Mouse (Mus musculus): ENCODE data around the gene Nf2.

The Nf2 gene

GRCm38 (mm10) chr11:4745969-4746368 lies 103.4 kb downstream of the Nf2 start:
- no peak for DNase-seq (ENCODE audit: low spot score)

DNA sequence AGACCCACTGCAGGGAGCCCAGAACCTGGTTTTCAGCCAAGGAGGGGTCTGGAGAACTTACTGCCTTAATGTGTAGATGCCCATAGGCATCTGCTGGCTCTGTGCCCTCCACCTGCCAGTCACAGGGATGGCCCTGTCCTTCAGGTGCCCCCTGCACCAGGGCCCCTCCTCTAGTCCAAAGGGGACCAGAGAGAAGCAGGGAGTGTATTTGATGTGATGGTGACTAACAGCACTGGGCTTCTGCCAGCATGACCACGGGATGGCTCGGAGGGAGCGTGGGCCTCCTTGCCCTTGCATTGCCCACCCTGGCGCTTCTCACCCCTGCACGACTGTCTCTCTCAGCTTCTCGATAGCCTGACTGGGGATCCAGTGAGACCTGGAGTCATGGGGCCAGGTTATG lies 104.6 kb downstream of the Nf2 start:
- no peak for DNase-seq (ENCODE audit: low spot score)

DNA sequence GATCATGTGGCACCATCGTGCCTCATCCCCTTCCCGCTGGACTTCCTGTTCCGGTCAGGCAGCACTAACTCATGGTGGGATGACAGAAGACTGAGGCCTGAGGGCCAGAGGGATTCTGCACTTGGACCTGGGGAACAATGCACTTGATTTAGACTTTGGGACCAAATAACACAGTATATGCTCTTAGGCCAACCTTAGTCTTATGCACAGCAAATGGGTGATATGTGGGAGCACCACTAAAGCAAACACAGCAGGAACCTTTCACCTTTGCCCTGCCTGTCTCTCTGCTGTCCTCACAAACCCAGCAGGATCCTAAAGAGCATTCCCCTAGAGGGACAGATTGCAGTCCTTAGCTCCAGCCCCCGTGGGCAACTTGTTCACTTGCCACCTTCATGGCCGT lies 108.6 kb downstream of the Nf2 start:
- DNase-seq (ENCODE audit: low spot score) = no peak

DNA sequence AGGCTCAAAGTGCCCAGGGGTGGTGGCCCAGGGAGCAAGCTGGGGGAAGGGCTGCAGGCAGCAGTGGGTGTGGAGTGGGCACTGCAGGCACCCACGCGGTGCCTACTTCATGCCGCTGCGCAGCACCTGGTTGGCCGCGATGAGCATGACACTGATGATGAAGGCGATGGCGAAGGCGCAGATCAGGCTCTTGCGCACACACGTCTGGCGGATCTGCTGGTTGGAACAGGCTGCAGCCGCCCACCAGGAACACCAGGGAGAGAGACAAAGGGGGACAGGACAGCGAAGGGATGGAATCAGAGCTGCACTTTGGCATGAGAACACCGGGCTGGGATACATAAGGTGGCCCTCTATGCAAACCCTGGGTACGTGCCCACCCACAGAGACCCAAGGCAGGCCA lies 110.6 kb downstream of the Nf2 start:
- no peak for DNase-seq (ENCODE audit: low spot score)

DNA sequence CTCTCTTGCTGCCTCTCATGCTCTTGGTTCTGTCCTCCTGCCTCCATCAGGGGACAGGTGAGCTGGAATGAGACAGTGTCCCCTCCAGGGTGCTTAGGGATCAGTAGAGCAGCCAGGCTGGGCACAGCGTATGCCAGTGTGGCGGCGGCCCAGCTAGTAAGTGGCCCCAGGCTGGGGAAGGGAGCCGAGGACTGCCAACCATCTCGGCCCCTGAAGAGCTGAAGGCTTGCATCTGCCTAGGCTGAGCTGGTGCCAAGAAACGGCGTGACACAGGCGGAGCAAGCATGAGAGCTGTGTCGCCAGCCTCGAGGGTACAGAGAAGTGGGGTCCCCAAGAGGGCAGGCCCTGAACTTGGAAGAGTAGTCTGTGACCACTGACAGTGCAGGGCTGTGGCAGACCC lies 111.7 kb downstream of the Nf2 start:
- no peak for DNase-seq (ENCODE audit: low spot score)

DNA sequence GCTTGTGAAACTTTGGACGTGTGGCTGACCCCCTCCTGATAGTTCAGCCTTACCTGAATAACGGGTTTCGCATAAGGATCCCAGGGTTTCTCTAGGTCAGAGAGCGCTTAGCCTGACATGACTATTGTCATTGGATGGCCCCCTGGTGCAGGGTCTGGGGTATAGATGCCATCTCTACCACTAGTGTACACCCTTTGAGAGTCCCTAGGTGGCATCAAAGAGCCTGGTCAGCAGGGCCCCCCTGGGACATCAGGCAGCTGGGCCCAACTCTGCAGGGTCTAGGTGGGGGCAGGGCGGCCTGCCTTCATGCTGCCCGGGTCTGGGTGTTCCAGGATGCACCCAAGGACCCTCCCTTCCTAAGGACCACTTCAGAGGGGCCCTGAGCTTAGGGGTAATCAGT lies 113.0 kb downstream of the Nf2 start:
- no peak for DNase-seq (ENCODE audit: low spot score)

DNA sequence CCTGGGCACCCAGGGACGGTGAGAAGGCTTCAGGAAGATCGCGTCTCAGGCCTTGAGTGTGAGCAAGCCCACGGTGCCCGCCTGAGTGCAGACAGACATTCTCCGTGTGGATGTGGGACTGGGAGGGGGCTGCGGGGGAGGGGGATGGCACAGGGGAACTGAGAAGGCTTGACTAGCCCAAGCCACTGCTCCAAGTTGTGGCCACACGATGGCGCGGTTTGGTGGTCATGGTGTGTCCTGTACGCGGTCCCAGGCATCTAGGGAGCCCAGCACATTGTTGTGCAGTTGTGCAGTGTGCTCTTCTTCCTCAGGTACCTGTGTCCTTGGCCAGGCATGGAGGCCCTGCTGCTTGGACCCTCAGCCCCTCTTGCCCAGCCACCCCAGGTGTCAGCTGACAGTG lies 115.2 kb downstream of the Nf2 start:
- DNase-seq (ENCODE audit: low spot score) = no peak

DNA sequence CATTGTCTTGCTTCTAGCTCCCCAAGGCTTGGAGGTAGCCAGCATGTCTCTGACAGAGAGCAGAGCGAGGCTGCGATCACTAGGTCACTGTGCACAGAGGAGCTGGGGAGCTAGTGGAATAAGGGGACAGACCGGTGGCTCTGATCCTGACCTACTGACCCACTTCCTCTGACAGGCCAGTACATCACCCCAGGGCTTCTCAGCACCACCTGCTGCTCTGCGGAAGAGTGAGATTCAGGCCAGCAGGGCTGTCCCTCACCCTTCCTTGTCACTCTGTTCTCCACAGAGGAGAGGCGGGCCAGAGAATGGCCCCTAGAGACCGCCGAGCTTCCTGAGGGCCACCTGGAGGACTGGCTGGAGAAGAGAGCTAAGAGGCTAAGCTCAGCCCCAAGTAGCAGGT lies 117.6 kb downstream of the Nf2 start:
- no peak for DNase-seq (ENCODE audit: low spot score)

DNA sequence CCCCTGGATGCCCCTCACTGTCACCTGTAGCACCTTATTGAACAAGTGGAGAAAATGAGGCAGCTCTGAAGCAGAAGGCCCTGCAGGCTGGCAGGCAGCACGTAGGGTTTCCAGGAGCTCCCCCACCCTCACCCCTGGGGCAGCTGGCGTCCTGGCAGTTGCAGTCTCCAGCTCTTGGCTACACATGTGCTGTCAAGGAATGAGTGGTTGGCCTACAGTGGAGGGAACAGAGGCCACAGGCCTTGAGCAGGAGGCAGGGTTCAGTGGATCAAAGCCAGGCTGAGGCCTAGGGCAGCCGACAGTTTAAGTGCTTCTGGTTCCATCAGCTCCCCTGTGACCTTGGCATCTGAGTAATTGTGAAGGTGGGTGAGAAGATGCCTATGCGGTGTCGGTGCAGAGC lies 118.4 kb downstream of the Nf2 start:
- DNase-seq (ENCODE audit: low spot score) = no peak

DNA sequence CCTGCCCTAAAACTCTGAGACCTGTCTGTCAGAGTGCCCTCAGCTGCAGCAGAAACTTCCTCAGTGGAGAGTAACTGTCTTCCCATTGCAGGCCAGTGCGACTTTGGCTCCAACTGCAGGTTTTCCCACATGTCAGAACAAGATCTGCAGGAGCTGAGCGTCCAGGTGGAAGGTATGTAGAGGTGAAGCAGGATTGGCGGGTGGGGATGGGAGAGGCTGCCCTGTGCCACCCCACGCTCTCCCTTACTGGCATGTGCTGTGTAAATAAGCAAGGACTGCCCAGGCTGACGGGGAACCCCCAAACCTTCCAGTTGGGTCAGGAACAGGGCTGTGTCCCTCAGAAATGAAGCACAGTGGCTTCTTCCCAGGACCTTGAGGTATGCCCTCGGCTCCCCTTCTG lies 119.2 kb downstream of the Nf2 start:
- no peak for DNase-seq (ENCODE audit: low spot score)

GRCm38 (mm10) chr11:4729603-4730002 lies 119.7 kb downstream of the Nf2 start:
- no peak for DNase-seq (ENCODE audit: low spot score)

DNA sequence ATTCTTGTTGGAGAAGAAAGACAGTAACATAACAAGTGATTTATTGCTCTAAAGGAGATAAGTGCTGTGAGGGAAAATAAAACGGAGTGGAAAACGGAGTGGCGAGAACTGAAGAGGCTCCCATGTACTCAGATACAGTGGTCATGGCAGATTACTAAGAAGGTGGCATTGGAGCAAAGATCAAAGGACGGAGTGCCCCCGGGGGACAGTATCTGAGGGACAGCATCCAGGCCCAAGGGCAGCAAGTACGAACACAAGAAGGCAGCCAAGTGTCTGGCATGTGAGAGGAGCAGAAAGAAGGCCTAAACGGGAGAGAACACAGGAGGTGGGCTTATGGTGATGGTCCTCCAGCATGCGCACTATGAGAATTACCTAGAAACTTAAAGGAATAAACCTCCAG lies 127.6 kb downstream of the Nf2 start:
- no peak for DNase-seq (ENCODE audit: low spot score)

DNA sequence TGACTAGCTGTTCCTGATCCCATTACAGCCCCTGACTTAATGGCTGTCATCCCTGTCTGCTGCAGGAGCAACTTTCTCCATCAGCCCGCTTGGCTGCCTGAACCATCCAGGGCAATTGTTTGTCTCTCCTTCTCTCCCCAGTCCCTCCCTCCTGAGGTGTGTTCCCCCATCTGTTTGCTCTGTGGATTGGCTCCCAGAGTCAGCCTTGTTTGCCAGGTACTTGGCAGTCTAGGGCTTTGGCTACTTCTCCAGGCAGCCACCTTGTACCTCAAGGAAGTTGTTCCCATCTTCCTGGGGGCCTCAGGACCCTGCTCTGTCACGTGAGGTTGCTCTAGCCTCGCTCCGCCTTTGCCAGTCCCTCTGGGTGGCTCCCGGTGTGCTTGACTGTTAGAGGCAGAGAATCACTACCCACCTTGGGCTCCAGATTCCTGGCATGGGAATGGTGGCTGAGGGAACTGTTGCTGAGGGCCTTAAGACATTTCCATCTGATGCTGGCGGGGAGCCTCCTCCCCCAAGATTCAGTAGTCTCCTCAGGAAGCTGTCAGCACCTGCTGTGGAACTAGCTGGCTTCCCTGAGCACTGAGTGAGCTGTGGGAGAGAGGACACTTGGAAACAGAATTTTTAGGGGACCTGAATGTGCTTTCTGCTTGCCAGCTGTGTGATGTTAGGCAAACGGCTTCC lies 128.3 kb downstream of the Nf2 start:
- no peak for DNase-seq (ENCODE audit: low spot score)

DNA sequence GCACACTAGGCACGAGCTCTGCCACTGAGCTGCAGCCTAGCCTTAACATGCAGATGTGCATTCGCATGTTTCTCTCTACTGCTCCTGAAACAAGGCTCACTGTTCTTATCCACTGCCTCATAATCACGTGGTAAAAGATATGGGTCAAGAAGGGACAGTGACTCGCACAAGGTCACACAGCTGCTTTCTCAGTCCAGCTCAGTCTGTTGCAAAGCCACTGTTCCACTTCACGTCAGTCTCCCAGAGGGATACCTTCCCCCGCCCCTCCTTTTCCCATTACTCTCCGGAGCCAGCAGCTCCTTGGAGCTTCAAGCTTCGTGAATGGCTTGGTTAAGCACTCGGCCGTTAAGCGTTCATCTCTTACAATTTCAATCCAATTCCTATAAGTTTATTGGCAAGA lies 128.9 kb downstream of the Nf2 start:
- DNase-seq (ENCODE audit: low spot score) = no peak

DNA sequence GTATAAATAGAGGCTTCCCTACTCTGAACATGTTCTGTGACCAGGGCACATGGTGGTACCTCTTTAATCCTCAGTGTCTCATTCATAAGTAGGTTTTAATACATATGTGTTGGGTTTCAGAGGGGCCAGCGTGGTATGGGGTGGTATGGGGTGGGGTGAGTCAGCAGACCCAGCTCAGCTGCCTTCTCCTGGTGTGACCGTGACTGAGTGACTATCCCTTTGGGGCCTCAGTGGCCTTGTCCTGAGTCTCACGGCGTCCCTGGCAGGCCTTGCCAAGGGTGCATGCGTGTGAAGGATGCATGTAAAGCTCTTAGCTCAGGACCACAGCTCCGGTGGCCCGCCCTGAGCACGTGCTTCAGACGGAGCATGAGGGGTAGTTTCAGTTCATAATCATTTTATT lies 129.4 kb downstream of the Nf2 start:
- DNase-seq (ENCODE audit: low spot score) = no peak

GRCm38 (mm10) chr11:4718548-4718947 lies 130.8 kb downstream of the Nf2 start:
- DNase-seq (ENCODE audit: low spot score) = no peak

DNA sequence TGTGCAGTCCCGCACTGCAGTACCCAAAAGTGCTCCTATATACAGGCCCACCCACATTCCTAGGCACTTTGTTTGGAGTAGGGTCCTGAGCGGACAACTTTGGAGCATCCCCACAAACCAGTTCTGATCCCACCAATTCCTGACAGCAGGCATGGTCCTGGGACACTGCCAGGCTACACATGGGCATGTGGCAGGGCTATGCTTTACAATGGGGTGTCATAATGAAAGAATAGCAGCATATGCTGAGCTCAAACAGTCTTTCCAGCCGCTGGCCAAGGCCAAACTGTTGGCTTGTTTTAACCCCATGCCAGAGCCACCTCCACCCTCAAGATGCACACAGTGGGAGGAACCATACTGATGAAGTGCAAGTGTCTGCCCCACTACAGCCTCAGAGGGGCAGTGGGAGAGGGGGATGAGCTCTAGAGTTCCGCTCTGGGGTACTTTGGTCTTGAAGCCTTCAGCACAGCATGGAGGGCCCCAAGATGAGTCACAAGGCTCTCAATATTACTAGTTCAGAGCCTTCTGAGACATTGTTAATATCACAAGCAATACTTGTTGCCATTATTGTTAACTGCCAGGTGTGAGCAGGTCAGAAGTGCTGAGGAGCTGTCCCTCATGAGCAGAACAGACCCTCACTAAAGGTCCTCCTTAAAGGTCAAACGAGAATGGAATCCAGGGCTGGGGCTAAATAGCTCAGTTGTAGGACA lies 132.7 kb downstream of the Nf2 start:
- DNase-seq (ENCODE audit: low spot score) = no peak
